Mouse (Mus musculus) gastrocnemius, postnatal 36 days (tissue): Measurements from ENCODE around the gene Olfr288. TPM values are rescaled to one million over a fixed set of nuclear protein-coding genes. Genes with fewer than 3 reads are reported as not detected.
A peak's percentile ranks its signal among the peaks of the same experiment; 100 is the strongest.

ENCODE experiments used
- DNase-seq, 2 experiments: peaks; one replicate each; pipeline ENCODE4 v3.0.0; 2022
- intact Hi-C: fragments of 180-260 bp; cut with DNase I; formaldehyde crosslinking; loops from one replicate; pipeline ENCODE4 v1.15.1; 2025
- long read RNA-seq, 2 experiments: library from polyadenylated mRNA; stranded (forward); transcript quantifications; one replicate each; pipeline ENCODE4 v2.0.0; 2021
- total RNA-seq, 2 experiments: library from RNA; stranded (reverse); gene quantifications; 2 replicates each; pipeline ENCODE4 v1.2.3; 2021

Gene Olfr288
- not detected for total RNA-seq
- long read RNA-seq, experiment 1, result 0 reads
- long read RNA-seq, experiment 2, result 0 reads

- DNase-seq, result no peak
- intact Hi-C loops, result no loop called here
Measured at GRCm38 (mm10) chr15:98195442-98195841, at the start of gene Olfr288. Gene Olfr288 (minus strand): TSS chr15:98195542.

- DNase-seq, result no peak
- intact Hi-C loops, result no loop called here
Measured at GRCm38 (mm10) chr15:98235442-98235841, 40.1 kb upstream of the Olfr288 start.

- intact Hi-C loops, result no loop called here
- DNase-seq, result no peak
Measured at GRCm38 (mm10) chr15:98234350-98234749, 39.0 kb upstream of the Olfr288 start, which contains the start of gene Olfr286. Gene Olfr286 (minus strand): TSS chr15:98234450.

GRCm38 (mm10) chr15:98226096-98226495 lies 30.8 kb upstream of the Olfr288 start:
- intact Hi-C loops, result no loop called here

GRCm38 (mm10) chr15:98225610-98226009 lies 30.3 kb upstream of the Olfr288 start:
- no peak for DNase-seq

More at GRCm38 (mm10) chr15:98226096-98226495, 30.8 kb upstream of the Olfr288 start:
- DNase-seq, result no peak

GRCm38 (mm10) chr15:98222377-98222776 lies 27.0 kb upstream of the Olfr288 start:
- no peak for DNase-seq
- intact Hi-C loops, result no loop called here

More at GRCm38 (mm10) chr15:98225610-98226009, 30.3 kb upstream of the Olfr288 start:
- intact Hi-C loops, result no loop called here

- no peak for DNase-seq
Measured at GRCm38 (mm10) chr15:98220877-98221276, 25.5 kb upstream of the Olfr288 start, which contains the start of the genes Gm44579 and Olfr287. Gene Gm44579 (minus strand): TSS chr15:98220977. Gene Olfr287 (minus strand): TSS chr15:98221056.

GRCm38 (mm10) chr15:98214130-98214529 lies 18.8 kb upstream of the Olfr288 start:
- no peak for DNase-seq
- intact Hi-C loops, result no loop called here

More at GRCm38 (mm10) chr15:98220877-98221276, 25.5 kb upstream of the Olfr288 start, which contains the start of the genes Gm44579 and Olfr287:
- intact Hi-C loops, result no loop called here

- DNase-seq, result no peak
- intact Hi-C loops, result no loop called here
Measured at GRCm38 (mm10) chr15:98213336-98213870, 18.1 kb upstream of the Olfr288 start.

- no peak for DNase-seq
- intact Hi-C loops, result no loop called here
Measured at GRCm38 (mm10) chr15:98209676-98210075, 14.3 kb upstream of the Olfr288 start.

GRCm38 (mm10) chr15:98184456-98184855 lies 10.9 kb downstream of the Olfr288 start:
- intact Hi-C loops, result no loop called here
- no peak for DNase-seq

- intact Hi-C loops, result loop anchor here (2.0 kb wide), 2 partner anchors 115 to 207 kb away; partner anchors contain the start of gene Zfp641
- no peak for DNase-seq
Measured at GRCm38 (mm10) chr15:98181856-98182570, 13.3 kb downstream of the Olfr288 start.

GRCm38 (mm10) chr15:98181132-98181711 lies 14.1 kb downstream of the Olfr288 start:
- DNase-seq, result peak; percentile 88 to 89
- intact Hi-C loops, result loop anchor here (2.0 kb wide), 1 partner anchor 116 kb away; the partner anchor contains the start of gene Zfp641

- DNase-seq, result no peak
- intact Hi-C loops, result loop anchor here (2.0 kb wide), 1 partner anchor 116 kb away; the partner anchor contains the start of gene Zfp641
Measured at GRCm38 (mm10) chr15:98180567-98181131, 14.7 kb downstream of the Olfr288 start.

GRCm38 (mm10) chr15:98177320-98177719 lies 18.0 kb downstream of the Olfr288 start:
- DNase-seq, result no peak
- intact Hi-C loops, result loop anchor here (10.0 kb wide), 1 partner anchor 193 kb away; no protein-coding TSS in a partner anchor

- no peak for DNase-seq
- intact Hi-C loops, result loop anchor here (5.0 to 10.0 kb wide), 3 partner anchors 82 to 217 kb away; partner anchors contain the start of genes Pfkm and Senp1
Measured at GRCm38 (mm10) chr15:98173821-98174220, 21.5 kb downstream of the Olfr288 start.

GRCm38 (mm10) chr15:98172113-98172512 lies 23.2 kb downstream of the Olfr288 start:
- no peak for DNase-seq
- intact Hi-C loops, result loop anchor here (5.0 to 10.0 kb wide), 3 partner anchors 80 to 215 kb away; partner anchors contain the start of genes Pfkm and Senp1

GRCm38 (mm10) chr15:98170917-98171316 lies 24.4 kb downstream of the Olfr288 start:
- no peak for DNase-seq
- intact Hi-C loops, result loop anchor here (5.0 to 10.0 kb wide), 3 partner anchors 79 to 214 kb away; partner anchors contain the start of genes Pfkm and Senp1

- no peak for DNase-seq
- intact Hi-C loops, result loop anchor here (5.0 to 10.0 kb wide), 3 partner anchors 78 to 213 kb away; partner anchors contain the start of genes Pfkm and Senp1
Measured at GRCm38 (mm10) chr15:98170365-98170764, 25.0 kb downstream of the Olfr288 start.

- DNase-seq, result no peak
- intact Hi-C loops, result no loop called here
Measured at GRCm38 (mm10) chr15:98168622-98169004, 26.7 kb downstream of the Olfr288 start.
